29 mouse cellular contexts compared by ENCODE assay signal in genomic region chr1:193309785-193310518, GRCm38 (mm10). TPM values are rescaled to one million over a fixed set of nuclear protein-coding genes. Genes with fewer than 3 reads are reported as not detected.
DNase-seq lines count a peak whose midpoint lies in the region; ATAC-seq and TF ChIP-seq lines count a peak whose summit lies in the region.
"Had no signal": no experiment of that assay in that cellular context is flagged by ENCODE, and none has a peak within 500 bp of the region (broad histone marks: within the 10 kb centered on the region; RNA-seq: fewer than 3 reads in every experiment).

No protein-coding gene starts in this region.

- no peaks in the 10 kb centered on the region for H3K9me3 ChIP-seq in lung, postnatal 0 days (ENCODE audit: low read length)
- H3K9me3 ChIP-seq in hindbrain, embryonic 10.5 days = no peaks in the 10 kb centered on the region
- no peaks in the 10 kb centered on the region for H3K9me3 ChIP-seq in hindbrain, embryonic 16.5 days (ENCODE audit: control insufficient read depth, low read length)
- H3K9me3 ChIP-seq: embryonic facial prominence, embryonic 10.5 days; embryonic facial prominence, embryonic 15.5 days; forebrain, embryonic 12.5 days; heart, embryonic 13.5 days; hindbrain, embryonic 15.5 days; kidney, embryonic 15.5 days; limb, embryonic 12.5 days; liver, embryonic 13.5 days; neural tube, embryonic 13.5 days had no signal

- DNase-seq in lung, adult 18-20 months = peak; percentile 27 to 58
- no peak for DNase-seq in lung, postnatal 14 days
- peak; percentile 82 for DNase-seq in lung, postnatal 0 days (ENCODE audit: low spot score)
- no peak for DNase-seq in urinary bladder, postnatal 36 days (ENCODE audit: low spot score in 2 of 2)
- DNase-seq in hindbrain, embryonic 10.5 days (ENCODE audit: low spot score) = no peak
- DNase-seq: adrenal gland, adult 2 months; cerebellum, adult 2 months; cerebellum, postnatal 14 days; forebrain, postnatal 0 days; gastrocnemius, postnatal 25 days; heart, adult 18-20 months; heart, postnatal 10 days; kidney, adult 18-20 months; kidney, postnatal 25 days; liver, embryonic 13.5 days; right cerebral cortex, postnatal 4 days; thymus, adult 2 months; thymus, postnatal 36 days had no signal

- no peak for TF ChIP-seq CTCF in lung, postnatal 0 days (IDR thresholded peaks at IDR 0.05)

- peaks cover 3% of the 10 kb centered on the region; the same call in 1 of the 2 replicates for H3K4me1 ChIP-seq in lung, postnatal 0 days (ENCODE audit: insufficient read depth, low read depth, low read length)
- H3K4me1 ChIP-seq in hindbrain, embryonic 10.5 days (replicated peaks) = peaks cover 12% of the 10 kb centered on the region; the same call in 1 of the 2 replicates
- H3K4me1 ChIP-seq in hindbrain, embryonic 16.5 days (ENCODE audit: control insufficient read depth, insufficient read depth, low read depth, low read length) = no peaks in the 10 kb centered on the region
- H3K4me1 ChIP-seq: embryonic facial prominence, embryonic 15.5 days; hindbrain, embryonic 15.5 days had no signal

- no peaks in the 10 kb centered on the region for H3K36me3 ChIP-seq in lung, postnatal 0 days (ENCODE audit: insufficient read depth, low read length)
- no peaks in the 10 kb centered on the region for H3K36me3 ChIP-seq in hindbrain, embryonic 10.5 days
- no peaks in the 10 kb centered on the region for H3K36me3 ChIP-seq in hindbrain, embryonic 16.5 days (ENCODE audit: control insufficient read depth, insufficient read depth, low read length)
- H3K36me3 ChIP-seq: embryonic facial prominence, embryonic 10.5 days; embryonic facial prominence, embryonic 15.5 days; forebrain, embryonic 12.5 days; heart, embryonic 13.5 days; hindbrain, embryonic 15.5 days; kidney, embryonic 15.5 days; limb, embryonic 12.5 days; liver, embryonic 13.5 days; neural tube, embryonic 13.5 days had no signal

- H3K27me3 ChIP-seq in lung, postnatal 0 days (replicated peaks; ENCODE audit: insufficient read depth, low read length) = no peaks in the 10 kb centered on the region
- no peaks in the 10 kb centered on the region for H3K27me3 ChIP-seq in hindbrain, embryonic 10.5 days (ENCODE audit: insufficient read depth, poor library complexity, severe bottlenecking)
- no peaks in the 10 kb centered on the region for H3K27me3 ChIP-seq in hindbrain, embryonic 16.5 days (replicated peaks; ENCODE audit: control insufficient read depth, insufficient read depth, low read length)
- H3K27me3 ChIP-seq: embryonic facial prominence, embryonic 15.5 days; forebrain, embryonic 12.5 days; heart, embryonic 13.5 days; hindbrain, embryonic 15.5 days; kidney, embryonic 15.5 days; limb, embryonic 12.5 days; liver, embryonic 13.5 days; neural tube, embryonic 13.5 days had no signal

- peak; percentile 47; the same call in 1 of the 2 replicates for ATAC-seq in common myeloid progenitor, adult 5-6 weeks (replicated peaks; ENCODE audit: low read depth, poor library complexity, severe bottlenecking)
- ATAC-seq in lung, postnatal 0 days = peak; percentile 82
- no peak for ATAC-seq in hindbrain, embryonic 16.5 days
- ATAC-seq: forebrain, postnatal 0 days had no signal

- no peak overlapping the region for H3K4me2 ChIP-seq in lung, postnatal 0 days (replicated peaks; ENCODE audit: low read depth, low read length)
- H3K4me2 ChIP-seq in hindbrain, embryonic 16.5 days (ENCODE audit: low read length) = no peak overlapping the region
- H3K4me2 ChIP-seq: embryonic facial prominence, embryonic 15.5 days; forebrain, embryonic 12.5 days; heart, embryonic 13.5 days; hindbrain, embryonic 15.5 days; kidney, embryonic 15.5 days; limb, embryonic 12.5 days; liver, embryonic 13.5 days; neural tube, embryonic 13.5 days had no signal

- 21% methylated on average over 1 of the region's 1 CpGs for WGBS in lung, postnatal 0 days
- 69% methylated on average over 1 of the region's 1 CpGs for WGBS in hindbrain, embryonic 10.5 days
- WGBS in hindbrain, embryonic 16.5 days = 72% methylated on average over 1 of the region's 1 CpGs

- peak overlapping the region; percentile 58; the same call in 1 of the 2 replicates for H3K27ac ChIP-seq in lung, postnatal 0 days (ENCODE audit: low read length)
- no peak overlapping the region for H3K27ac ChIP-seq in hindbrain, embryonic 10.5 days
- H3K27ac ChIP-seq in hindbrain, embryonic 16.5 days (ENCODE audit: low read depth, low read length) = no peak overlapping the region
- H3K27ac ChIP-seq: embryonic facial prominence, embryonic 10.5 days; embryonic facial prominence, embryonic 15.5 days; forebrain, embryonic 12.5 days; heart, embryonic 13.5 days; hindbrain, embryonic 15.5 days; kidney, embryonic 15.5 days; left cerebral cortex, adult 2 months; limb, embryonic 12.5 days; liver, embryonic 13.5 days; neural tube, embryonic 13.5 days had no signal

- H3K9ac ChIP-seq in lung, postnatal 0 days (replicated peaks; ENCODE audit: low read depth) = no peak overlapping the region
- no peak overlapping the region for H3K9ac ChIP-seq in hindbrain, embryonic 16.5 days (ENCODE audit: low read depth, low read length)
- H3K9ac ChIP-seq: embryonic facial prominence, embryonic 15.5 days; forebrain, embryonic 12.5 days; forebrain, postnatal 0 days; heart, embryonic 13.5 days; hindbrain, embryonic 15.5 days; kidney, embryonic 15.5 days; limb, embryonic 12.5 days; liver, embryonic 13.5 days; neural tube, embryonic 13.5 days had no signal

- H3K4me3 ChIP-seq in lung, postnatal 0 days (ENCODE audit: low read depth, low read length) = no peak overlapping the region
- H3K4me3 ChIP-seq in hindbrain, embryonic 10.5 days = no peak overlapping the region
- no peak overlapping the region for H3K4me3 ChIP-seq in hindbrain, embryonic 16.5 days (ENCODE audit: low read length)
- H3K4me3 ChIP-seq: embryonic facial prominence, embryonic 10.5 days; embryonic facial prominence, embryonic 15.5 days; forebrain, embryonic 12.5 days; heart, embryonic 13.5 days; hindbrain, embryonic 15.5 days; kidney, embryonic 15.5 days; left cerebral cortex, adult 2 months; limb, embryonic 12.5 days; liver, embryonic 13.5 days; neural tube, embryonic 13.5 days had no signal

- TF ChIP-seq EP300 in lung, postnatal 0 days (IDR thresholded peaks at IDR 0.05) = 0 out of 2 replicates have a peak, but pooled peaks have one; percentile 31

RNA-seq across cellular contexts. Expression of gene G0s2, which starts 36.9 kb away (rescaled TPM):
- total RNA-seq in common myeloid progenitor, adult 5-6 weeks (2017) = 0.29 and 3.4 TPM in 2 replicates
- 185 and 216 TPM in 2 replicates for polyA plus RNA-seq in lung, postnatal 0 days (2015; fragmentation: Nextera tagmentation; extraction: Ambion mirVana)
- 5.6 and 7.6 TPM in 2 replicates for polyA plus RNA-seq in hindbrain, embryonic 10.5 days (2016; fragmentation: Nextera tagmentation; extraction: Ambion mirVana)
- polyA plus RNA-seq in hindbrain, embryonic 16.5 days (2015; fragmentation: Nextera tagmentation; extraction: Ambion mirVana) = 8.9 and 10.5 TPM in 2 replicates

RNA-seq across cellular contexts. Expression of gene Hsd11b1, which starts 46.1 kb away (rescaled TPM):
- 1.4 TPM in 1 of 2 replicates, not detected in the other for total RNA-seq in common myeloid progenitor, adult 5-6 weeks (2017)
- polyA plus RNA-seq in lung, postnatal 0 days (2015; fragmentation: Nextera tagmentation; extraction: Ambion mirVana) = 184 and 200 TPM in 2 replicates
- not detected in 2 replicates for polyA plus RNA-seq in hindbrain, embryonic 10.5 days (2016; fragmentation: Nextera tagmentation; extraction: Ambion mirVana)
- polyA plus RNA-seq in hindbrain, embryonic 16.5 days (2015; fragmentation: Nextera tagmentation; extraction: Ambion mirVana) = 0.34 and 0.89 TPM in 2 replicates
- polyA plus RNA-seq: forebrain, embryonic 12.5 days; neural tube, embryonic 13.5 days had no signal

Comparison
In these comparisons a context has a peak if more than half of its experiments do, and no peak if none do; other contexts are left out.
1. DNase-seq: peak in lung, adult 18-20 months (2 of 2) and lung, postnatal 0 days (single experiment); none in lung, postnatal 14 days (single experiment), urinary bladder, postnatal 36 days (0 of 2) and hindbrain, embryonic 10.5 days (single experiment).
2. RNA of gene G0s2, which starts 36.9 kb away (polyA plus RNA-seq): 185 to 216 TPM in lung, postnatal 0 days; 8.9 to 10.5 TPM in hindbrain, embryonic 16.5 days and 5.6 to 7.6 TPM in hindbrain, embryonic 10.5 days; every median in the first group is over 10 times any median in the second.
3. RNA of gene Hsd11b1, which starts 46.1 kb away (polyA plus RNA-seq): 184 to 200 TPM in lung, postnatal 0 days; 0.34 to 0.89 TPM in hindbrain, embryonic 16.5 days and not detected in hindbrain, embryonic 10.5 days; every median in the first group is over 10 times any median in the second.